In the genomic region with DNA sequence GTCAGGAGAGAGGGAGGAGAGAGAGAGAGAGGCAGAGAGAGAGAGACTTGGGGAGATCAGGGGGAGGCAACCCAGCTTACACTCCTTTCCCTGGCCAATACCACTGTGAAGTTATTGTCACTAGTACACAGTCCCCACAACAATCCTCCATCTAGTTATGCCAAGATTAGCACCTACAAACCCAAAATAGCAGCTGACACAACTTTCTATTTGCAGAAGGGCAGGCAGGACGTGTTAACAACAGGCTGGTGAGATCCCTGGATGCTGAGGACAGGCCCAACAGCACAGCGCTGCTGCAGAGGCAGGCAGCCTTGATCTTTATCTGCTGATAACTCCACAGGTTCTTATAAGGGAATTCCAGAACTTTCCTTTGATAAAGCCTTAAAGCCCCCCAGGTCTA, we compare ENCODE assay signal across 23 mouse cellular contexts. TPM values are rescaled to one million over a fixed set of nuclear protein-coding genes. Genes with fewer than 3 reads are reported as not detected.
DNase-seq lines count a peak whose midpoint lies in the region; ATAC-seq lines count a peak whose summit lies in the region.
"Had no signal": no experiment of that assay in that cellular context is flagged by ENCODE, and none has a peak within 500 bp of the region (broad histone marks: within the 10 kb centered on the region; RNA-seq: fewer than 3 reads in every experiment).

No protein-coding gene starts in this region.

- H3K27ac ChIP-seq in lung, embryonic 15.5 days = peak overlapping the region; percentile 33; the same call in 1 of the 2 replicates
- peak overlapping the region; percentile 89 for H3K27ac ChIP-seq in heart, embryonic 13.5 days (replicated peaks)
- H3K27ac ChIP-seq: embryonic facial prominence, embryonic 15.5 days; forebrain, embryonic 10.5 days; hindbrain, embryonic 10.5 days; hindbrain, postnatal 0 days; kidney, embryonic 15.5 days; liver, embryonic 14.5 days; midbrain, embryonic 13.5 days; neural tube, embryonic 12.5 days had no signal

- no peak overlapping the region for H3K4me2 ChIP-seq in lung, embryonic 15.5 days
- H3K4me2 ChIP-seq in heart, embryonic 13.5 days = peak overlapping the region; percentile 22
- H3K4me2 ChIP-seq: embryonic facial prominence, embryonic 15.5 days; kidney, embryonic 15.5 days; midbrain, embryonic 13.5 days; neural tube, embryonic 12.5 days had no signal

- no peak for DNase-seq in lung, postnatal 25 days (ENCODE audit: low spot score)
- DNase-seq in heart, adult 8-10 months (ENCODE audit: low spot score) = peak; percentile 77
- DNase-seq in heart, postnatal 4 days = peak; percentile 54
- DNase-seq in cerebellum, adult 8-10 months = no peak
- no peak for DNase-seq in thymus, adult 18-20 months
- DNase-seq in layer of hippocampus, postnatal 36 days = no peak
- DNase-seq: cerebellum, postnatal 10 days; embryo, embryonic 11 days; forebrain, postnatal 0 days; gastrocnemius, postnatal 10 days; kidney, postnatal 4 days; spleen, adult 18-20 months had no signal

- H3K4me3 ChIP-seq in lung, embryonic 15.5 days = no peak overlapping the region
- no peak overlapping the region for H3K4me3 ChIP-seq in heart, embryonic 13.5 days
- H3K4me3 ChIP-seq: embryonic facial prominence, embryonic 15.5 days; forebrain, embryonic 10.5 days; hindbrain, embryonic 10.5 days; kidney, embryonic 15.5 days; midbrain, embryonic 13.5 days; neural tube, embryonic 12.5 days had no signal

- no peaks in the 10 kb centered on the region for H3K36me3 ChIP-seq in lung, embryonic 15.5 days
- H3K36me3 ChIP-seq in heart, embryonic 13.5 days = no peaks in the 10 kb centered on the region
- H3K36me3 ChIP-seq: embryonic facial prominence, embryonic 15.5 days; forebrain, embryonic 10.5 days; hindbrain, embryonic 10.5 days; kidney, embryonic 15.5 days; midbrain, embryonic 13.5 days; neural tube, embryonic 12.5 days had no signal

- ATAC-seq in lung, embryonic 15.5 days (ENCODE audit: borderline replicate concordance, extremely low read depth, low FRiP score, low TSS enrichment) = no peak
- ATAC-seq in heart, embryonic 13.5 days (ENCODE audit: extremely low read depth, insufficient number of reproducible peaks, low FRiP score, low TSS enrichment) = peak; percentile 56; the same call in 1 of the 2 replicates
- ATAC-seq: forebrain, postnatal 0 days; hindbrain, postnatal 0 days; intestine, postnatal 0 days; midbrain, embryonic 13.5 days had no signal

- H3K9ac ChIP-seq in lung, embryonic 15.5 days = no peak overlapping the region
- no peak overlapping the region for H3K9ac ChIP-seq in heart, embryonic 13.5 days
- H3K9ac ChIP-seq: embryonic facial prominence, embryonic 15.5 days; forebrain, postnatal 0 days; kidney, embryonic 15.5 days; liver, embryonic 14.5 days; midbrain, embryonic 13.5 days; neural tube, embryonic 12.5 days had no signal

- WGBS in lung, embryonic 15.5 days = 16% methylated on average over 2 of the region's 2 CpGs
- 9% methylated on average over 2 of the region's 2 CpGs for WGBS in heart, embryonic 13.5 days

- H3K9me3 ChIP-seq in lung, embryonic 15.5 days = no peaks in the 10 kb centered on the region
- no peaks in the 10 kb centered on the region for H3K9me3 ChIP-seq in heart, embryonic 13.5 days
- H3K9me3 ChIP-seq: embryonic facial prominence, embryonic 15.5 days; forebrain, embryonic 10.5 days; hindbrain, embryonic 10.5 days; kidney, embryonic 15.5 days; midbrain, embryonic 13.5 days; neural tube, embryonic 12.5 days had no signal

- H3K27me3 ChIP-seq in lung, embryonic 15.5 days = no peaks in the 10 kb centered on the region
- no peaks in the 10 kb centered on the region for H3K27me3 ChIP-seq in heart, embryonic 13.5 days (replicated peaks)
- H3K27me3 ChIP-seq: embryonic facial prominence, embryonic 15.5 days; kidney, embryonic 15.5 days; midbrain, embryonic 13.5 days; neural tube, embryonic 12.5 days had no signal

- H3K4me1 ChIP-seq in lung, embryonic 15.5 days = peaks cover 8% of the 10 kb centered on the region
- H3K4me1 ChIP-seq in heart, embryonic 13.5 days = peaks cover 47% of the 10 kb centered on the region

RNA-seq across cellular contexts. Expression of gene Lama4, which starts 3.4 kb away (rescaled TPM):
- 111 and 115 TPM in 2 replicates for polyA plus RNA-seq in lung, embryonic 15.5 days (2015; fragmentation: Nextera tagmentation; extraction: Ambion mirVana)
- total RNA-seq in heart, adult 8-10 months (2022) = 10 to 100 TPM; 42.0 to 57.9 (median 52.5) TPM
- 105 and 110 TPM in 2 replicates for polyA plus RNA-seq in heart, embryonic 13.5 days (2015; fragmentation: Nextera tagmentation; extraction: Ambion mirVana)
- total RNA-seq in heart, postnatal 4 days (2021) = 100 to 1,000 TPM; 225 to 235 TPM
- 1 to 10 TPM; 3.6 to 4.5 TPM for total RNA-seq in layer of hippocampus, postnatal 36 days (2021)

Comparison
In these comparisons a context has a peak if more than half of its experiments do, and no peak if none do; other contexts are left out.
1. DNase-seq: peak in heart, adult 8-10 months (single experiment) and heart, postnatal 4 days (single experiment); none in lung, postnatal 25 days (single experiment), cerebellum, adult 8-10 months (single experiment), thymus, adult 18-20 months (0 of 2) and layer of hippocampus, postnatal 36 days (0 of 2).
2. RNA of gene Lama4, which starts 3.4 kb away (total RNA-seq): 225 to 235 TPM in heart, postnatal 4 days and 42.0 to 57.9 TPM in heart, adult 8-10 months; 3.6 to 4.5 TPM in layer of hippocampus, postnatal 36 days; every median in the first group is over 4 times any median in the second.